Mouse (Mus musculus) retina, embryonic 14.5 days (tissue): ENCODE measurements around the gene Cdk1.

Source experiments
- DNase-seq: peaks from one replicate; pipeline ENCODE4 v3.0.0-alpha.2; 2015; ENCODE audit warnings: low spot score

Gene Cdk1

DNA sequence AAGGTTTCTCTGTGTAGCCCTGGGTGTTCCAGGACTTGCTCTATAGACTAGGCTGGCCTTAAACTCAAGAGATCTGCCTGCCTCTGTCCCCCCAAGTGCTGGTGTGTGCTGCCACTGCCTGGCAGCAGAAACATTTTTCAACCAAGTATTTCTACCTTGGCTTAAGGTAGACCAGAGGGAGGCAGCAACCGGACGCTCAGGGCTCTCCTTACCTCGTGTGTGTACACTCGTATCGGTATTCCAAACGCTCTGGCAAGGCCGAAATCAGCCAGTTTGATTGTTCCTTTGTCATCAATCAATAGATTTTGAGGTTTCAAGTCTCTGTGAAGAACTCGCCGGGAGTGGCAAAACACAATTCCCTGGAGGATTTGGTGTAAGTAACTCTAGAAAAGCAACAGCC lies 10.4 kb downstream of the Cdk1 start:
- no peak for DNase-seq

- DNase-seq, result no peak
Observed at GRCm38 (mm10) chr10:69341570-69342227, 11.0 kb downstream of the Cdk1 start.

- no peak for DNase-seq
Observed at GRCm38 (mm10) chr10:69340001-69340400, 12.7 kb downstream of the Cdk1 start.

DNA sequence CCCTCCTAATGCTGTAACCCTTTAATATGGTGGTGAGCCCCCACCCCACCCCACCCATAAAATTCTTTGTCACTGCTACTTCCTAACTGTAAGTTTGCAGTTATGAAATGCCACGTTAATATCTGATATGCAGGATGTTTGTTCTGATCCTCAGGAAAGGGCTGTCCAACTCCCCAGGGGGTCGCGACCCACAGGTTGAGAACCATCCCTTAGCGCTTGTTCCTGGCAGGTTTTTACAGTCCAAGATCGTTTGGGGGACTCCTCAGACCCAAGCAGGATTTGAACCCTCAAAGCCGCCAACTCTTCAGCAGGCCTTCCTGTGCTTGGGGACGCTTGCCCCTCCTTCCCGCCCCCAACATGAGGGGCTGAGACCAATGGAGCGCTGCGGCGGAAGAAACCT lies 16.5 kb downstream of the Cdk1 start:
- no peak for DNase-seq

DNA sequence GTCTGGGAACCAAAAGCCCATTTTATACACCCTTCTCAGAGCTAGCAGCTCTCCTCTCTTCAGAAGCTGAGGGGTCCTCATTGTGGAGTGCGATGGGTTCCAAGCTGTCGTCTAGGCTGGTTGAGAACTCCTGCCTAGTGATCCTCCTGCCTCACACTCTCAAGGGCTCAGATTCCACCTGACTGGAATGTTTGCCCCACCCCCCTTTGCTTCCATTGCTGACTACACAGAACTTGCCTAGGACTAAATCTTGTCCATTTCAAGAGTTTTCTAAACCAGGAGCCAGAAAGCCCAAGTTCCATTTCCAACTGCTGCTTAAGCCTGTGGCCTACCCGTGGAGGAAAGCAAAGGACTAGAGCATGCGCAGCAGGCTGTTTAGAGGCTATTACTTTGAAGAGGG lies 17.1 kb downstream of the Cdk1 start:
- DNase-seq, result no peak

- peak; percentile 45 for DNase-seq
Observed at GRCm38 (mm10) chr10:69335195-69335536, 17.6 kb downstream of the Cdk1 start.

DNA sequence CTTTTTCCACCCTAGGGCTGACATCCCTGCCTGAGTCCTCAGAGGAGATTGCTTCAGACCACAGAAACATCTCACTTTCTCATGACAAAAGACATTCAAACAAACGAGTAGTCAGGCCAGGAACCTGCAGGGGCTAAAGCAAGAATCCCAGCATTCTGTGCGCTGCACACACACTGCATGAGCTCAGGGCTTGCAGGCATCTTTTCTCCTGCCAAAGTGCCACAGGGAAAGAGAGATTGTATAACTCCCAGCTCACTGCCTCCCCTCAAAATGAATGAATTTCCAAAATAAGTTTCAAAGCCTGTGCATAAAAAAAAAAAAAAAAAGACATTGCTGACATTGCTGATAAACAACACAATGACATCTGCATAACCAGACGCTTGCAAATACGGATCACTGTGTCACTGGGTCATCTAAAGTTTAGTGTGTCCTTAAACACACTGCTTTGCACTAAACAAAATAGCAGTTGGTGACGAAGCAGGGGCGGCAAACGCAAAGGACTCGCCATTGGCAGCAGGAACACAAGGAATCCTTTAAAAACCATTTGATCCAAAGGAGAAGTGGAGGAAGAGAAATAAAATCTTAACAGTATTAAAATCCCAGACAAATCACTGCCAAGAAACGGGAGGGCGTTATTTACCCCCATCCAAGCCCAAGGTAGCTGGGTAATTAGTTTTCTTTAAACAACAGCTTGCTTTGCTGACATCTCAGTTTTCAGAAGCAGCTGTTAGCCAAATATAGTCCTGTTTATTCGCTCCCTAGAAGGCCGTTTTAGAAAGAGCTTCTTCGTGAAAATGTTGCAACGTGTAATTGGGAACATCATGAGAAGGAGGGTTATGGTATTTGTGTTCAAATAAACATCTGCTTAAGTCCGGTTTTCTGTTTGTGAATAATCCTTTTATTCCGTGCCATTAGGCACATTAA lies 18.2 kb downstream of the Cdk1 start:
- peak; percentile 16 for DNase-seq

GRCm38 (mm10) chr10:69333212-69333611 lies 19.5 kb downstream of the Cdk1 start:
- DNase-seq, result no peak

DNA sequence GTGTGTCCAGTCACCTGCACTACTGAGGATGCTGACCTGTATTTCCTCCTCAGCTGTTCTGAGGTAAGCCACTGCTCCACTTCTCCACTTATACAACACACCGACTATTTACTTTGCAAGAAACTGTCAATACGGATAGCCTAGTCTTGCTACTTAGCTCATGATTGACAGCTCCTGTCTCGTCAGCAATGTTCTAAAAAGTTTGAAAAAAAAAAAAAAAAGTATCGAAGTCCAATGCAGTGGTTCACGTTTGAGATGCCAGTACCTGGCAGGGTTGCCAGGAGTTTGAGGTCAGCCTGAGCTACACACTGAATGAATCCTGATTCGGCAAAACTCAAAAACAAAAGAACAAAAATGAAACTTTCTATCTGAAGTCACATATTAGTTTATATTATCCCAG lies 21.5 kb downstream of the Cdk1 start:
- no peak for DNase-seq

GRCm38 (mm10) chr10:69328656-69329046 lies 24.1 kb downstream of the Cdk1 start:
- DNase-seq, result peak; percentile 30

- no peak for DNase-seq
Observed at GRCm38 (mm10) chr10:69328029-69328655, 24.6 kb downstream of the Cdk1 start.

DNA sequence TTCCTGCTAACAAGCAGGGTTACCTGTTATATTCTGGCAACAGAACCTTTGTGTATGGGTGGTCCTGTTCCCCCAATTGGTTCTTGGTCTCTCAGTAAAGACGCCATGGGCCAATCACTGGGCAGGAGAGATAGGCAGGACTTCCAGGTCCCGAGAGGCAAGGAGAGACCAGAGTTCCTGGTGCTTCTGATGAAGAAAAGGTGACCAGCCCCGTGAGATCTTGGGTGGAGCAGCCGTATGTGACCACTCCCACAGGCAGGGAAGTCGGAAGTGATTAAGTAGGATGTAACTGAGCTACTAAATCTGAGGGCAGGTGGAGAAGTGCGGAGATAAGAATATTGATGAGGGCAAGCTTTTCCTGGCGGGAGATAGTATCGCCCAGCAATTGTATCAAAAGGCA lies 25.4 kb downstream of the Cdk1 start:
- no peak for DNase-seq

DNA sequence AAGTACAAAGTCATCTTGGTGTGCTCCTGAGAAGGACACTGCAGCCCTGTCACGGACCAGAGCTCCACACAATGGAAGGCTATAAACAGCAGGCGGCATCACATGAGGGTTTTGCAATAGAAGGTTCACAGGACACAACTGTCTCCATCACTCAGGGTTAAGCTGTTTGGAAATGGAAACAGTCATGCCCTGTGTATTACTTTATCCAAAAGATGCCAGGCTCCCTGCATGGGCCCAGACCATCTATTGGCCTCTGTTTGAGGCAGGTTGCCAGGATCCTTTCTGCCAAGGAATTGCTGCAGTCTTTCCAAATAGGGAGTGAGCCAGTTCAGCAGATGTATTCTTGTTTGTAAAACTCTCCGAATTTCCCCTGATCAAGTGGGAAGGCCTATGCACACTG lies 26.3 kb downstream of the Cdk1 start:
- no peak for DNase-seq

DNA sequence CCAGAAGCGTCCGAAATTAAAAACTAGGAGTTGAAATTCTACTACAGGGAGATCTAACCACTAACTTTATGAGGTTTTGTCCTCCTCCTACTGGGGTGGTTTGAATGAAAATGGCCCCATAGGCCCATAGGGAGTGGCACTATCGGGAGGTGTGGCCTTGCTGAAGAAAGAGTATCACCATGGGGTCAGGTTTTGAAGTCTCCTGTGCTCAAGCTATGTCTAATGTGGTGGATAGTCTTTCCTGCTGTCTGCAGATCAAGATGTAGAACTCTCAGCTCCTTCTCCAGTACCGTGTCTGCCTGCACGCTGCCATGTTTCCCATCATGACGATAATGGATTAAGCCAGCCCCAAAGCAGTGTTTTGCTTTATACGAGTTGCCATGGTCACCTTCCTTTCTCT lies 27.9 kb downstream of the Cdk1 start:
- no peak for DNase-seq

DNA sequence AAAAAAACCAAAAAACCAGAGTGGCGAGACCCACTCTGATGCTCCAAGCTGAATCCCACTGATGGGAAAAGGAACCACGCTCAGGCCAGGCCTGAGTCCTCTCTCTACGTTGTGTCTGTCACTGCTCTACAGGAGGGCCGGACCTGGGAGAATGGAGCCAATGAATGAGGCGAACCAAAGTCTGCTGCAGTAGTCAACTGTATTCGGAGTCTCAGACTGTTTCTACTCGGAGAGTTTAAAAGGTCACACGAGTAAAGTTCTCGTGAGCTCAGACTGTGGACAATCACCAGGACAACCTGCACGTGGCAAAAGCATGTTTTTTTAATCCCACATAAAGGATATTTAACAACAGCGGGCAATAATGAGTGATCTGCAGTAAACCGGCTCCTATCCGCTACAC lies 28.8 kb downstream of the Cdk1 start:
- no peak for DNase-seq

DNA sequence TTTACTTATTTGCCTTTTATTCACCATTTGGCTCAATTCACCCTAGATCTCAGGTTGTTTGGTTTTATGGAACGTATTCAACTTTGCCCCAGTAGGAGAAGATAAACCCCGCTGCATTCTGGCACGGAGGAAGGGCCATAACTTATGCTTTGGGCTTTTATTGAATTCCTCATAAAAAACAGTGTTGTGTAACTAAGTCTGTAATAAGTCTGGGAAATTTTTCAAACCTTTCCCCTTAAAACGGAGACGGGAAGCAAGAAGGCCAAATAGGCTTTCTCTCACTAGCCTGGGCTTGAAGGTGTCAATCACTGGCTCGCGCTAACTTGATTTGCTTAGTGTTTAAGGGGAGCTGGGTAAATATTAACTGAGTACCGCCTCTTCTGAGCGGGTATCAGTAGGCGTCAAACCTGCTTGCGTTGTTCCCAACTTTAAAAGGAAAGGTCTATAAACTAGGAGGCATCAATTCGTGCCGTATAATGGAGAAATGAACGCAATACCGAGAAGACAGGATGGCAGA lies 31.2 kb downstream of the Cdk1 start:
- DNase-seq, result no peak

- peak; percentile 93 for DNase-seq
Observed at GRCm38 (mm10) chr10:69320667-69321518, 31.8 kb downstream of the Cdk1 start.

DNA sequence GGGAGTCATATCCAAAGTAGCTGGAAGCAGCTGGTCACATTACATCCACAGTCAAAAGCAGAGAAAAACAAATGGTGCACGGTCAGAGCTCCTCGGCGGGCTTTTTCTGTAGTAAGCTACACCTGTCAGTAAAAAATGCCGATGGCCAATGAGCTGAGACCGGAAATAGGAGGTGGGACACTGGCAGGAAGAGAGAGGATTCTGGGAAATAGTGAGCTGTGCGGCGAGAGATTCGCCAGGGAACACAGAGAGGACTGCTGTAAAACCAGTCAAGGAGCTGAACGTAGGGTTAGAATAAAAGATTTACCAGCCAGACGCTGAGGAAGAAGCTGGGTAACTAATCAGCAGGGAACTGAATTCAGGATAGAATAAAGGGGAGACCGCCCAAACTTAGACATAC lies 34.2 kb downstream of the Cdk1 start:
- DNase-seq, result no peak

- DNase-seq, result no peak
Observed at GRCm38 (mm10) chr10:69313944-69314343, 38.8 kb downstream of the Cdk1 start.

GRCm38 (mm10) chr10:69311867-69312266 lies 40.9 kb downstream of the Cdk1 start:
- no peak for DNase-seq

DNA sequence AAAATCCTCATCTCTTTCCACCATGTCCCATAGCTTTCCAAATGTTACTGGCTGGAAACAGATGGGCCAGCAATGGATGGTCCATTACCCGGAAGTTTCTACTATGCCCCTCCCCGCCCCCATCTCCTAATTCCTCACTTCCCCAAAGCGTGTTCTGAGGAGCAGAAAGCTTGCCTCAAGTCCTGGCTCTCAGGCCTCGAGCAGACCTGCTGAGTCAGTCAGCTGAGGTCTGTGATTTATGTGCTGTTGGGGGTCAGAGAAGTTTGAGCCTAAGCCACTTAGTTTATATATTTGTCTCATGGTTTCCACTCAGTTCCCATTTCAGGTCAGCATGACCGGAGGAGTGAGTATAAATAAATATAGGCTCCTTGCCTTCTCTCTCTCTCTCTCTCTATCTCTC lies 43.6 kb downstream of the Cdk1 start:
- no peak for DNase-seq

DNA sequence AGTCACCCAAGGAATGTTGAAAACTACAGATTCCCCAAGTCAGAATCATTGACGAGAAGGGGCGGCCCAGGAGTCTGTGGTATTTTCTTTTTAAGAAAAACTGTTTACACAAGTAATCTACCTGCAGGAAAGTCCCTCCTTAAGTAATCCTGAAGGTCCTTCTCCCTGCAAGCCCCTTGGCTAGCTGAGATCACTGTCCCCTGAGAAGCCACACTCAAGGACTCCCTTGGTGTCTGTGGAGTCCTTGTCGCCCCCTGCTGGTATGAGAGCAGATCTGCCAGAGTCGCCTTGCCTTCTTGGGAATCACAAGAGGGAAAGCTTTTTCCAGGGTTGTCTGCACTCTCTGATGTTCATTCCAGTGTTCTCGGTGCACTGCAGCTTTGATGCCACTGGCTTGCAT lies 45.7 kb downstream of the Cdk1 start:
- DNase-seq, result peak; percentile 89
